Mouse (Mus musculus) megakaryocyte, adult 5-6 weeks (primary cell): ENCODE results near the gene Zfp111. TPM values are rescaled to one million over a fixed set of nuclear protein-coding genes. Genes with fewer than 3 reads are reported as not detected.

ENCODE experiments used
- ATAC-seq: 2 replicates; pipeline ENCODE4 v1.8.0; 2016; ENCODE audit warnings: mild to moderate bottlenecking, inconsistent platforms; ENCODE audit not compliant: poor library complexity, severe bottlenecking
- total RNA-seq, 2 experiments: library from RNA; stranded (forward) in 1 of 2; stranded (reverse) in 1 of 2; fragments of 153-499, 151-499 nt in 1 of 2; fragments of 221-1000, 200-1000 nt in 1 of 2; gene quantifications; 2 replicates each; pipeline versions ENCODE4 v1.2.3 to v1.2.4; 2015 to 2017

Gene Zfp111
- total RNA-seq, 2 experiments from 2014 or later: 6.8 TPM

DNA sequence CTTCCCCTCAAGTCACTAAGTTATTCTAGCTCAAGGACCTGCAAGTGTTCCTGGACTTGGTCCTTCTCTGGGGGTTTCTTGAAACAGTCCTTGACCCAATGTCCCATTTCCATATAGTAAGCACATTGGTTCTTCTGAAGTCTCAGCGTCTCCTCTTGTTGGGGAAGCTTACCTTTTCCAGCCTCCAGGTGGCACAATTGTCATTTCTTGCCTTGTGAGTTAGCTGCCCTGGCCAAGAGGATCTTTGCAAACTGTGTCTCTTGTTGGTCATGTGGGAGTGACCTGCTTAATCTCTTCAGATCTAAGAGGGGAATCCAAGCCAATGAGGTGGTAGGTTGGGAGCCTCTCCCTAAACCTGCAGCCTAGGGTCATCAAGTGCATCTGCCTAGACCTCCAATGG lies 58.0 kb downstream of the Zfp111 start:
- no peak for ATAC-seq

Other genes starting within 250 kb of the Zfp111 start
- not detected in 2 replicates for gene Vmn1r181, start 236.8 kb downstream of the Zfp111 start, total RNA-seq (2015)
- gene Vmn1r181, start 236.8 kb downstream of the Zfp111 start, total RNA-seq (2017): not detected in 2 replicates
- not detected in 2 replicates for gene V1rd19, start 209.8 kb downstream of the Zfp111 start, total RNA-seq (2015)
- not detected in 2 replicates for gene V1rd19, start 209.8 kb downstream of the Zfp111 start, total RNA-seq (2017)
- gene Vmn1r183, start 158.2 kb downstream of the Zfp111 start, total RNA-seq (2015): not detected in 2 replicates
- gene Vmn1r183, start 158.2 kb downstream of the Zfp111 start, total RNA-seq (2017): not detected in 2 replicates
- gene Zfp180, start 129.5 kb downstream of the Zfp111 start, total RNA-seq (2015): 14.0 and 14.8 TPM in 2 replicates
- 15.7 and 18.7 TPM in 2 replicates for gene Zfp180, start 129.5 kb downstream of the Zfp111 start, total RNA-seq (2017)
- 0.60 and 0.89 TPM in 2 replicates for gene Zfp112, start 99.1 kb downstream of the Zfp111 start, total RNA-seq (2015)
- 0.29 and 0.81 TPM in 2 replicates for gene Zfp112, start 99.1 kb downstream of the Zfp111 start, total RNA-seq (2017)
- gene Zfp235, start 77.3 kb downstream of the Zfp111 start, total RNA-seq (2015): 4.5 and 8.1 TPM in 2 replicates
- gene Zfp235, start 77.3 kb downstream of the Zfp111 start, total RNA-seq (2017): 3.7 and 4.7 TPM in 2 replicates
- gene Zfp114, start 36.4 kb downstream of the Zfp111 start, total RNA-seq (2015): 0.71 and 0.80 TPM in 2 replicates
- gene Zfp114, start 36.4 kb downstream of the Zfp111 start, total RNA-seq (2017): 0.11 and 0.65 TPM in 2 replicates
- gene Zfp109, start 26.1 kb upstream of the Zfp111 start, total RNA-seq (2015): 1.0 and 1.1 TPM in 2 replicates
- 1.5 and 2.6 TPM in 2 replicates for gene Zfp109, start 26.1 kb upstream of the Zfp111 start, total RNA-seq (2017)
- 0.56 and 0.93 TPM in 2 replicates for gene Zfp108, start 43.4 kb upstream of the Zfp111 start, total RNA-seq (2015)
- 0.51 and 0.65 TPM in 2 replicates for gene Zfp108, start 43.4 kb upstream of the Zfp111 start, total RNA-seq (2017)
- gene Zfp93, start 59.0 kb upstream of the Zfp111 start, total RNA-seq (2015): 0.36 TPM in 1 of 2 replicates, not detected in the other
- 0.08 and 0.26 TPM in 2 replicates for gene Zfp93, start 59.0 kb upstream of the Zfp111 start, total RNA-seq (2017)
- gene Zfp61, start 89.8 kb upstream of the Zfp111 start, total RNA-seq (2015): 4.2 and 4.9 TPM in 2 replicates
- gene Zfp61, start 89.8 kb upstream of the Zfp111 start, total RNA-seq (2017): 10.6 and 12.7 TPM in 2 replicates
- gene Zfp94, start 105.2 kb upstream of the Zfp111 start, total RNA-seq (2015): 0.49 and 1.6 TPM in 2 replicates
- 0.94 and 0.95 TPM in 2 replicates for gene Zfp94, start 105.2 kb upstream of the Zfp111 start, total RNA-seq (2017)
- gene Tescl, start 122.5 kb upstream of the Zfp111 start, total RNA-seq (2015): not detected in 2 replicates
- not detected in 2 replicates for gene Tescl, start 122.5 kb upstream of the Zfp111 start, total RNA-seq (2017)
- gene Lypd5, start 137.8 kb upstream of the Zfp111 start, total RNA-seq (2015): not detected in 2 replicates
- gene Lypd5, start 137.8 kb upstream of the Zfp111 start, total RNA-seq (2017): not detected in 2 replicates
- gene Kcnn4, start 158.8 kb upstream of the Zfp111 start, total RNA-seq (2015): 5.9 and 7.6 TPM in 2 replicates
- 14.2 and 17.0 TPM in 2 replicates for gene Kcnn4, start 158.8 kb upstream of the Zfp111 start, total RNA-seq (2017)
- 21.6 and 22.3 TPM in 2 replicates for gene Smg9, start 188.2 kb upstream of the Zfp111 start, total RNA-seq (2015)
- 16.7 and 30.3 TPM in 2 replicates for gene Smg9, start 188.2 kb upstream of the Zfp111 start, total RNA-seq (2017)
- gene Irgc1, start 240.9 kb upstream of the Zfp111 start, total RNA-seq (2015): 0.74 and 1.8 TPM in 2 replicates
- gene Irgc1, start 240.9 kb upstream of the Zfp111 start, total RNA-seq (2017): 0.66 and 0.94 TPM in 2 replicates